Mouse (Mus musculus) midbrain, embryonic 11.5 days (tissue): ENCODE results near the gene Soat2. TPM values are rescaled to one million over a fixed set of nuclear protein-coding genes. Genes with fewer than 3 reads are reported as not detected.

Experiments
- ATAC-seq: fragments of 200-750 bp; cut with Nextera tagmentation; 2 replicates; pipeline ENCODE4 v1.8.0; 2017; ENCODE audit warnings: moderate TSS enrichment, moderate library complexity; ENCODE audit not compliant: low FRiP score
- DNase-seq: peaks from one replicate; pipeline ENCODE4 v3.0.0; 2015; ENCODE audit warnings: low spot score; ENCODE audit errors: missing footprints
- H3K27ac ChIP-seq: fragments of 300-500 bp; sonication (generic); 2 replicates; pipeline ENCODE4 v1.5.1; 2014; ENCODE audit warnings: low read depth, low read length
- H3K27me3 ChIP-seq: fragments of 300-500 bp; sonication (generic); 2 replicates; pipeline ENCODE4 v1.6.1; 2014; ENCODE audit warnings: mild to moderate bottlenecking, low read length, moderate library complexity, mixed read lengths; ENCODE audit not compliant: control insufficient read depth, insufficient read depth
- H3K36me3 ChIP-seq: fragments of 300-500 bp; sonication (generic); 2 replicates; pipeline ENCODE4 v1.6.1; 2014; ENCODE audit warnings: mild to moderate bottlenecking, low read length, moderate library complexity, mixed read lengths; ENCODE audit not compliant: control insufficient read depth, insufficient read depth
- H3K4me1 ChIP-seq: fragments of 300-500 bp; sonication (generic); 2 replicates; pipeline ENCODE4 v1.6.1; 2014; ENCODE audit warnings: low read length; ENCODE audit not compliant: control insufficient read depth, insufficient read depth
- H3K4me2 ChIP-seq: fragments of 300-500 bp; sonication (generic); 2 replicates; pipeline ENCODE4 v1.6.1; 2014; ENCODE audit warnings: mild to moderate bottlenecking, moderate library complexity
- H3K4me3 ChIP-seq: fragments of 300-500 bp; sonication (generic); 2 replicates; pipeline ENCODE4 v1.5.1; 2014; ENCODE audit warnings: low read depth, low read length
- H3K9ac ChIP-seq: fragments of 300-500 bp; sonication (generic); 2 replicates; pipeline ENCODE4 v1.6.1; 2014; ENCODE audit warnings: low read length
- H3K9me3 ChIP-seq: fragments of 300-500 bp; sonication (generic); 2 replicates; pipeline ENCODE4 v1.6.1; 2016; ENCODE audit warnings: low read length; ENCODE audit not compliant: control insufficient read depth
- WGBS: fragments of 180-500 bp; shearing (Covaris S2); extraction: QIAGEN DNeasy Blood & Tissue Kit; methylation state at CpG from one replicate; pipeline ENCODE4 v1.1.7; 2014; 5-methylcytosine and 5-hydroxymethylcytosine counted together
- polyA plus RNA-seq: library from polyadenylated mRNA; unstranded; fragments of >200 nt; fragmentation: Nextera tagmentation; extraction: Ambion mirVana; gene quantifications from 2 replicates; pipeline ENCODE4 v1.2.1, GENCODE M21; 2014

Soat2 gene
- polyA plus RNA-seq, 1 experiment from 2014 or later = not detected

GRCm38 (mm10) chr15:102188883-102189282, 38.6 kb downstream of the Soat2 start:
- Histone ChIP-seq H3K27me3 (no peaks in the 10 kb centered on the region), H3K4me3 (no peak overlapping the region), H3K4me2 (no peak overlapping the region), H3K9me3 (no peaks in the 10 kb centered on the region), H3K36me3 (no peaks in the 10 kb centered on the region), H3K27ac (no peak overlapping the region), H3K9ac (no peak overlapping the region), H3K4me1 (no peaks in the 10 kb centered on the region; the same call in 1 of the 2 replicates)
- WGBS = 53% methylated on average over 6 of the region's 6 CpGs
- ATAC-seq = no peak
- no peak for DNase-seq

DNA sequence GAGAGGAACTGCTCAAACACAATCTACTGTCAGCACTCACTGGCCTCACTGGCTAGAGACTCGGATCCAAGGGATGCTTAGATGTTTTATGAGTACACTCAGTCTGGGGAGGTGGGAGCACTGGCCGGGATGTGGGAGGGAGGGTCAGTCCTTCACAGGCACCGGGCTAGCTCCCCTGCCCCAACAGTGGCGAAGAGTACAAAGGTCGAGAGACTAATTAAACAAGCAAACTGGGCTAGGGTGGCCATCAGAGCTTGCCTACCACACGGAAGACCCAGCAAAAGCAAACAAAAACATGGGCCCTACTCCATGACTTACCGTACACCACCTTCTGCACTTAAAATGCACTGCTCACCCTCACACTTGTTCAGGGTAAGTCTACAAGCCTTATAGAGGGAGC, 41.4 kb downstream of the Soat2 start:
- H3K9me3 ChIP-seq = no peaks in the 10 kb centered on the region
- H3K27me3 ChIP-seq = no peaks in the 10 kb centered on the region
- no peaks in the 10 kb centered on the region for H3K36me3 ChIP-seq
- no peak overlapping the region for H3K9ac ChIP-seq
- no peaks in the 10 kb centered on the region; the same call in 1 of the 2 replicates for H3K4me1 ChIP-seq
- no peak overlapping the region for H3K4me2 ChIP-seq
- 75% methylated on average over 7 of the region's 7 CpGs for WGBS
- no peak for ATAC-seq
- no peak for DNase-seq
- H3K4me3 ChIP-seq = no peak overlapping the region
- no peak overlapping the region for H3K27ac ChIP-seq

DNA sequence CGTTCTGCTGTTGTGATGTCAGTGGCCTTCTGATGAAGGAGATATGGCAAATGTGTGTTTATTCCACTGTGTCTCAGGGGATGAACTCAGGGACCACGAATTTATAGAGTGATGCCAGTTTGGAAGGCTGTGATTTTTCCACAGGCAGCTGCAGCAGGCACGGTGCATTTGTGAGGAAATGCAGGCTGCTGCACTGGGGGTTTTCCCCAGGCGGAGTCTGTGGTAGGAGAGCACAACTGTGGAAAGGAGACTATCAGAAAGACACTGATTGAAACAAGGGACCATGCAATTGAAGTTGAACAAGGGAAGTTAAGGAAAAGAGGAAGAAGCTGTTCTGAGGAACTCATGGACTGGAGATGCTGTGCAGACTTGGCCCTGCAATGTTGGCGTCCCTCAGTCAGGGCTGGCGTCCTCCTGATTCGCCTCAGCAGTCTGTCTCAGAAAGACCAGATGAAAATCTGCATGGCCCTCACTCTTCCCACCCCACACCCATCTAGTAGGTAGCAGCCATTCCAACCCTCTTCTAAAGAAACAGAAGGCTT, 42.0 kb downstream of the Soat2 start:
- 79% methylated on average over 7 of the region's 7 CpGs for WGBS
- ATAC-seq = no peak
- Histone ChIP-seq H3K9me3 (no peaks in the 10 kb centered on the region), H3K4me2 (no peak overlapping the region), H3K27ac (no peak overlapping the region), H3K36me3 (no peaks in the 10 kb centered on the region), H3K27me3 (no peaks in the 10 kb centered on the region), H3K4me1 (no peaks in the 10 kb centered on the region; the same call in 1 of the 2 replicates), H3K4me3 (no peak overlapping the region), H3K9ac (no peak overlapping the region)
- DNase-seq = no peak

DNA sequence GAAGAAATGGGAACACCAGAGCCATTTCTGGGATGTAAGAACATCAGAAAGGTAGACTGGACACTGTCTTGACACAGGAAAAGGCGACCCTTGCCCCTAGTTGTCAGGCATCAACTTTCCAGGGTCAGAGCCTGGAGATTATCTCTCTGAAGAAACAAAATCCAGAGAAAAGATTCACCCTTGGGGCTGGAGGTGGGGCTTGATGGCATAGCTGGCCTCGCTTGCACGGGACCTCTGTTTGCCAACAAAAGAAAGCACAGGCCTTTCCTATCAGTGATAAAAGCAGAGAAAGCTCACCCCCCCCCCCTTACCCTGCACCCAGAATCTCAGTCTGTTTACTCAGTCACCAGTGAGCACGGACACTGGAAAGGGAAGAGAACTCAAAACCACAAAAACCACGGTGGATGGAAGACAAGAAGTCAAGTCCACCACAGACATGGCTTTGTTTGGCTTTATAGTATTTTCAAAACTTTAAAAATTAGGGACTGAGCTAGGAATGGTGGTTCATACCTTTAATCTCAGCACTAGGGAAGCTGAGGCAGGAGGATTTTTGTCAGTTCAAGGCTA, 42.6 kb downstream of the Soat2 start:
- Histone ChIP-seq H3K4me3 (no peak overlapping the region), H3K9ac (no peak overlapping the region), H3K27ac (no peak overlapping the region), H3K9me3 (no peaks in the 10 kb centered on the region), H3K27me3 (no peaks in the 10 kb centered on the region), H3K36me3 (no peaks in the 10 kb centered on the region), H3K4me1 (no peaks in the 10 kb centered on the region; the same call in 1 of the 2 replicates), H3K4me2 (no peak overlapping the region)
- DNase-seq (no peak), ATAC-seq (no peak)
- WGBS = 63% methylated on average over 5 of the region's 5 CpGs

- no peak for ATAC-seq
- 88% methylated on average over 4 of the region's 4 CpGs for WGBS
- no peak overlapping the region for H3K4me3 ChIP-seq
These were observed 43.3 kb downstream of the Soat2 start for GRCm38 (mm10) chr15:102193652-102194051.

DNA sequence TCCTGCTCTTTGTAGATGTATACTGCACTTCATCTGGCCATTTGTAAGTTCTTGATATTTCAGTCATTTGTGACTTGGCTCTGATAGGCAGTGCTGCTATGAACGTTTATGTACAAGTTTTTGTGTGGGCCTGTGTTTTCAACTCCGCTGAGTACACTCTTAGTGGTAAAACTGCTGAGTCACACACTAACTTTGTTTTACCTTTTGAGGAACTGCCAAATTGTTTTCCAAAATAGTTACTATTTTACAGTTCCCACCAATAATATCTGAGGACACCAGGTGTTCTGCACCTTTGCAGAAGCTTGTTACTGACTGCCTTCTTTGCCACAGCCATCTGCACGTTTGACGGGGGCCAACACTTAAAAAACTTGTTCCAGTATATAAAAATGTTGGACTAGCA, 44.1 kb downstream of the Soat2 start:
- ATAC-seq = no peak

More at GRCm38 (mm10) chr15:102193652-102194051, 43.3 kb downstream of the Soat2 start:
- Histone ChIP-seq H3K4me2 (no peak overlapping the region), H3K27ac (no peak overlapping the region), H3K9me3 (no peaks in the 10 kb centered on the region), H3K36me3 (no peaks in the 10 kb centered on the region), H3K27me3 (no peaks in the 10 kb centered on the region), H3K9ac (no peak overlapping the region), H3K4me1 (no peaks in the 10 kb centered on the region; the same call in 1 of the 2 replicates)
- no peak for DNase-seq

DNA sequence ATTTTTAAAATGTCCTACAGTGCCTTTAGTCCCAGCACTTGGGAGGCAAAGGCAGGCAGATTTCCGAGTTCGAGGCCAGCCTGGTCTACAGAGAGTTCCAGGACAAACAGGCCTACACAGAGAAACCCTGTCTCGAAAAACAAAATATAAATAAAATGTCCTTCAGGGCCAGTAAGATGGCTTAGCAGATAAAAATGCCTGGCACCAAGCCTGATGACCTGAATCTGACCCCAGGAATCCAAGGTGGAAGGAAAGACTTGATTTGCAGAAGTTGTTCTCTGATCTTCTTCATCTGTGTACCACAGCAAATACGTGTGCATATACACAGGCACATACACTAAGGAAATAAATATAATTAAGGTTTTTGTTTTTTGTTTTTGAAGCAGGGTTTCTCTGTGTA, 45.0 kb downstream of the Soat2 start:
- Histone ChIP-seq H3K4me1 (no peaks in the 10 kb centered on the region), H3K4me2 (no peak overlapping the region), H3K4me3 (no peak overlapping the region), H3K27ac (no peak overlapping the region), H3K27me3 (no peaks in the 10 kb centered on the region), H3K9ac (no peak overlapping the region), H3K9me3 (no peaks in the 10 kb centered on the region), H3K36me3 (no peaks in the 10 kb centered on the region)
- ATAC-seq (no peak), DNase-seq (no peak)
- WGBS = 90% methylated on average over 4 of the region's 4 CpGs

More for the DNA sequence above, 44.1 kb downstream of the Soat2 start:
- 90% methylated on average over 4 of the region's 4 CpGs for WGBS
- H3K36me3 ChIP-seq = no peaks in the 10 kb centered on the region
- no peak overlapping the region for H3K27ac ChIP-seq
- no peak overlapping the region for H3K4me3 ChIP-seq
- no peaks in the 10 kb centered on the region for H3K9me3 ChIP-seq
- no peaks in the 10 kb centered on the region for H3K4me1 ChIP-seq
- H3K4me2 ChIP-seq = no peak overlapping the region
- no peaks in the 10 kb centered on the region for H3K27me3 ChIP-seq
- no peak for DNase-seq
- H3K9ac ChIP-seq = no peak overlapping the region

DNA sequence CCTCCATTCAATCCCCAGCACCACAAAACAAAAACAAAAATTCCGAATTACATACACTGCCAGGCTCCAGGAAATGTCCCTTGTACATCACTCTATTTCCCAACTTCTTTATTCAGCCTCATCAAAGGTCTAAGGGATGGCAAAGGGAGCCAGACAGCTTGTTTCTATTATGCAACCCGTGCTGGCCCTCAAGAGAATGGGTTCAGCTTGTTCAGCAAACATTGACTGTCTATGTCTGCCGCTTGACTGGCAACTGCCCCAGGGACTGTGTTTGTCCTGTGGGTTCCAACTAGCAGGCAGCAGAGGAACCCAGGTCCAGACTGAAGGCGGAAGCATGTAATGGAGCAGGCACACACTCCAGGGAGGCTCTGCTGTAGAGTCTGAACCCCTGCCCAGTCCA, 48.5 kb downstream of the Soat2 start:
- Histone ChIP-seq H3K4me1 (no peaks in the 10 kb centered on the region), H3K4me3 (no peak overlapping the region), H3K27ac (no peak overlapping the region), H3K4me2 (no peak overlapping the region), H3K9me3 (no peaks in the 10 kb centered on the region), H3K9ac (no peak overlapping the region), H3K36me3 (no peaks in the 10 kb centered on the region), H3K27me3 (no peaks in the 10 kb centered on the region)
- no peak for ATAC-seq
- no peak for DNase-seq
- 78% methylated on average over 4 of the region's 4 CpGs for WGBS

GRCm38 (mm10) chr15:102202971-102203834, 52.9 kb downstream of the Soat2 start, which contains the start of gene Zfp740:
Gene Zfp740 (plus strand): TSS chr15:102203249.
- Histone ChIP-seq H3K9ac (peak within 1 kb of the TSS; percentile 94), H3K4me1 (peaks cover 13% of the 10 kb centered on the region), H3K27ac (peak within 1 kb of the TSS; percentile 97), H3K9me3 (no peaks in the 10 kb centered on the region), H3K27me3 (no peaks in the 10 kb centered on the region), H3K4me3 (peak within 1 kb of the TSS; percentile 92), H3K36me3 (peaks cover 12% of the 10 kb centered on the region), H3K4me2 (peak within 1 kb of the TSS; percentile 73)
- under 1% methylated on average over 44 of the region's 68 CpGs for WGBS
- peak; percentile 99 for DNase-seq
- ATAC-seq = peak; percentile 97
